Mouse (Mus musculus) liver, embryonic 16.5 days (tissue): Measurements from ENCODE around the gene Bcl9l. TPM values are rescaled to one million over a fixed set of nuclear protein-coding genes. Genes with fewer than 3 reads are reported as not detected.

ENCODE experiments used
- ATAC-seq: fragments of 200-750 bp; cut with Nextera tagmentation; 2 replicates; pipeline ENCODE4 v1.8.0; 2017; ENCODE audit warnings: low read depth, mild to moderate bottlenecking, moderate number of reproducible peaks, moderate library complexity
- H3K27ac ChIP-seq: fragments of 300-500 bp; sonication (generic); 2 replicates; pipeline ENCODE4 v1.5.1; 2014; ENCODE audit warnings: mild to moderate bottlenecking, low read length
- H3K27me3 ChIP-seq: fragments of 300-500 bp; sonication (generic); 2 replicates; pipeline ENCODE4 v1.6.1; 2014; ENCODE audit warnings: low read depth, low read length, mixed read lengths; ENCODE audit not compliant: control insufficient read depth, insufficient read depth
- H3K36me3 ChIP-seq: fragments of 300-500 bp; sonication (generic); 2 replicates; pipeline ENCODE4 v1.6.1; 2014; ENCODE audit warnings: mild to moderate bottlenecking; ENCODE audit not compliant: control insufficient read depth, insufficient read depth
- H3K4me1 ChIP-seq: fragments of 300-500 bp; sonication (generic); 2 replicates; pipeline ENCODE4 v1.6.1; 2014; ENCODE audit warnings: low read depth, low read length, mixed read lengths; ENCODE audit not compliant: control insufficient read depth
- H3K4me2 ChIP-seq: fragments of 300-500 bp; sonication (generic); 2 replicates; pipeline ENCODE4 v1.6.1; 2014; ENCODE audit warnings: low read depth, low read length, mixed read lengths
- H3K4me3 ChIP-seq: fragments of 300-500 bp; sonication (generic); 2 replicates; pipeline ENCODE4 v1.5.1; 2014; ENCODE audit warnings: low read depth, mild to moderate bottlenecking, low read length
- H3K9ac ChIP-seq: fragments of 300-500 bp; sonication (generic); 2 replicates; pipeline ENCODE4 v1.6.1; 2014; ENCODE audit warnings: low read depth, low read length
- H3K9me3 ChIP-seq: fragments of 300-500 bp; sonication (generic); replicated peaks from 2 replicates; pipeline ENCODE4 v1.6.1; 2016; ENCODE audit warnings: low read length; ENCODE audit not compliant: control insufficient read depth
- WGBS: fragments of 180-500 bp; shearing (Covaris S2); extraction: QIAGEN DNeasy Blood & Tissue Kit; methylation state at CpG from one replicate; pipeline ENCODE4 v1.1.7; 2014; ENCODE audit not compliant: insufficient replicate concordance; 5-methylcytosine and 5-hydroxymethylcytosine counted together
- polyA plus RNA-seq: library from polyadenylated mRNA; unstranded; fragments of >200 nt; fragmentation: Nextera tagmentation; extraction: Ambion mirVana; gene quantifications from 2 replicates; pipeline ENCODE4 v1.2.1, GENCODE M21; 2015

Bcl9l gene
- polyA plus RNA-seq, 1 experiment from 2014 or later: 2.2 TPM

DNA sequence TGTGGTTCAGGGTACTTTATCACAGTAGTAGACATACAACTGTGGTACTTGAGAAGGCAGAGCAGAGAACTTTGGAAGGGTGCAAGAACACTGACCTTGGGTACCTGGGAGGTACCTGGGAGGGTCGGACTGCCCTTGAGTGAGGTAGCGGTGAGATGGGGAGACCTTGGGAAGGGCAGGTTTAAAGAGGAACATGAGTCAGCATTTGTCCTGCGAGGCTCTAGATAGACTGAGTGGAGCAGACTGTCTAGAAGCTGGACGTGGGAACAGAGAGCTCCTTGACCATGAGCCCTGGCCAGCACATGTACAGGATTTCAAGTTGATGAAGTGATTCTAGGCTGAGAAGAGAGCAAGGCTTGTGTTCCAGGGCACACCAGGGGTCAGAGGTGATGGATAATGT is 59.7 kb downstream of the Bcl9l start:
- ATAC-seq: no peak
- H3K9ac ChIP-seq: no peak overlapping the region
- 33% methylated on average over 4 of the region's 4 CpGs for WGBS

DNA sequence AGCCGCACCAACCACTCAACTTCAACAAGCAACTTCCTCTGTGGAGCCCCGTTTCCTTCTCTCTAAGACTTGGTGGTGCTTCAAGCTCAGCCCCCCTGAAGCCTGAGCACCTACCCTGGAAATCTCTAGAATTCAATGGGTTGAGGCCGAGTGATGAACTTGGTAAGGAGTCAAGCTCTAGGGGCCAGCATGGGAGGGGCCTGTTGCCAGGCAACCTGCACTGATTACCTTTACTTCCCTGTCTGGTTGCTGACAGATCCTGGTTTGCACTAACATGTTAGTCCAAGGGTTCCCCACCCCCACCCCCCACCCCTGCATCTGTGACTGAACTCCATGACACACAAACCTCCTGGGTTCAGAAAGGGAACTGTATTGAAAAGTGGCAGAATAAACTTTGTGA is 62.4 kb downstream of the Bcl9l start:
- H3K36me3 ChIP-seq: no peaks in the 10 kb centered on the region
- H3K27me3 ChIP-seq: no peaks in the 10 kb centered on the region
- no peaks in the 10 kb centered on the region for H3K4me1 ChIP-seq
- no peak for ATAC-seq
- H3K4me3 ChIP-seq: no peak overlapping the region
- no peak overlapping the region for H3K4me2 ChIP-seq
- 43% methylated on average over 3 of the region's 3 CpGs for WGBS
- H3K9me3 ChIP-seq: no peaks in the 10 kb centered on the region
- no peak overlapping the region for H3K27ac ChIP-seq
- H3K9ac ChIP-seq: no peak overlapping the region

More for the DNA sequence above, 59.7 kb downstream of the Bcl9l start:
- H3K4me1 ChIP-seq: no peaks in the 10 kb centered on the region; the same call in 1 of the 2 replicates
- H3K9me3 ChIP-seq: no peaks in the 10 kb centered on the region
- H3K4me2 ChIP-seq: no peak overlapping the region
- no peak overlapping the region for H3K4me3 ChIP-seq
- no peak overlapping the region for H3K27ac ChIP-seq
- no peaks in the 10 kb centered on the region; the same call in 1 of the 2 replicates for H3K27me3 ChIP-seq
- no peaks in the 10 kb centered on the region for H3K36me3 ChIP-seq

DNA sequence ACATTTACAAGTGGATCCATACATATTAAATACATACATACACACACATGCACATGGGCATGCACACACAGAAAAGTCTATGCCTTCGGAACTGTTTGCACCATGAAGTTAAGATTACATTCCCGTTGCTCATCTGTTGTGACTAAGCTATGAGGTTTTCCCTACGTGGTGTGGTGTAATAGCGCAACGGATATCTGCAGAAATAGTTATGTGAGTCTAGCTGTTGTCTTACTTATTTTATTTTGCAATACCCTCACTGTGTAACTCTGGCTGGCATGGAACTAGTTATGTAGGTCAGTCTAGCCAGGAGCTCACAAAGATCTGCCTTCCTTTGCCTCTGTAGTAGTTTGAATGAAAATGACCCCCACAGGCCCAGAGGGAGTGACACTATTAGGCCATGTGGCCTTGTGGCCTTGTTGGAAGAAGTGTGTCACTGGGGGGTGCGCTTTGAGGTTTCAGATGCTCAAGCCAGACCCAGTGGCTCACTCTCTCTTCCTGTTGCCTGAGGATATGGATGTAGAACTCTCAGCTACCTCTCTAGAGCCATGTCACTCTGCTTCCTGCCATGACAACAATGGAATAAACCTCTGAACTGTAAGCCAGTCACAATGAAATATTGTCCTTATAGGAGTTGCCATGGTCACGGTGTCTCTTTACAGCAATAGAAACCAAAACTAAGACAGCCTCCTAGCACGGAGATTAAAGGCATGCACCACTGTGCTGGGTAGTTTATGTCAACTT is 66.0 kb downstream of the Bcl9l start:
- no peak for ATAC-seq
- WGBS: 76% methylated on average over 8 of the region's 8 CpGs
- Histone ChIP-seq H3K4me2 (no peak overlapping the region), H3K4me3 (no peak overlapping the region), H3K9ac (no peak overlapping the region), H3K36me3 (no peaks in the 10 kb centered on the region), H3K9me3 (no peaks in the 10 kb centered on the region), H3K27me3 (no peaks in the 10 kb centered on the region), H3K27ac (no peak overlapping the region), H3K4me1 (no peaks in the 10 kb centered on the region)

DNA sequence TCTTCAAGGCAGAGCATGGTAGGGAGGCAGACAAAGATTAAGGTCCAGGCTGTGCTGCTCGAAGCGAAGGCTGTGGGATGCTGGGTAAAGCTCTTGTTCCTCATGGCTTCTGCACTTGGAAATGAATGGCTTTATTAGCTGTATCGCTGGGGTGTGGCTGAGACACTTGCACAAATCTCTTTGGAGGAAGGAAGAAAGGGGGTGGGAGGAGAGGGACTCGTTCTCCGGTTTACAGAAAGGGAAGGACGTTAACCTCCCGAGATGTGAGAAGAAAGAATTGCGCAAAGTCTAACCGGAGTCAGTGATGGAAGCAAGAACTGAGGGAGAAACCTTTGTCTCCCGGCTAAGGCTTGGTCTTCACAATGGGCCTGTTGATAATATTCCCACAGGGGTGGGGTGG is 68.5 kb downstream of the Bcl9l start:
- ATAC-seq: no peak
- Histone ChIP-seq H3K4me1 (no peaks in the 10 kb centered on the region), H3K27ac (no peak overlapping the region), H3K27me3 (no peaks in the 10 kb centered on the region), H3K4me2 (no peak overlapping the region), H3K9me3 (no peaks in the 10 kb centered on the region), H3K4me3 (no peak overlapping the region), H3K9ac (no peak overlapping the region), H3K36me3 (no peaks in the 10 kb centered on the region)
- 34% methylated on average over 10 of the region's 10 CpGs for WGBS

DNA sequence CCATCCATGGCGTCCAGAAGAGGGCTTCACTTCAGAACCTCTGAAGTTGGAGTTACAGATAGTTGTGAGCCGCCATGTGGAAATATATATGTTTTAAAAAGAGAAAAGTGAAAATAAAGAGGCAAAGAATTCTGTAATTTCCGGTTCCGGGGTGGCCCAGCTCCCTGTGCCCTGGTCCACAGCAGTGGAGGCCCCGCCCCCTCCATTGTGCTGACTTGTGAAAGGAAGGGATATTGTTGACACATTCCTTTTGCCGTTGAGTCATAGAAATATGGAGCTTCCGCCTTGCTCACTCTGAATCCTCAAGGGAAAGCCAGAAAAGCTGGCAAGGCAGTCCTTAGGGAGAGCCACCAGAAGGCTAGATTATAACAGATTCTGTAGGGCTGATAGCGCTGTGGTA is 69.5 kb downstream of the Bcl9l start:
- 66% methylated on average over 8 of the region's 8 CpGs for WGBS

More for the DNA sequence above, 69.5 kb downstream of the Bcl9l start:
- no peak for ATAC-seq
- Histone ChIP-seq H3K4me1 (no peaks in the 10 kb centered on the region), H3K9ac (no peak overlapping the region), H3K4me3 (no peak overlapping the region), H3K27ac (no peak overlapping the region), H3K4me2 (no peak overlapping the region), H3K9me3 (no peaks in the 10 kb centered on the region), H3K27me3 (no peaks in the 10 kb centered on the region), H3K36me3 (no peaks in the 10 kb centered on the region)

Other genes starting within 250 kb of the Bcl9l start
- gene Cbl, start 248.8 kb upstream of the Bcl9l start, polyA plus RNA-seq: 4.4 and 5.0 TPM in 2 replicates
- gene Ccdc153, start 242.1 kb upstream of the Bcl9l start, polyA plus RNA-seq: not detected in 2 replicates
- gene Pdzd3, start 231.4 kb upstream of the Bcl9l start, polyA plus RNA-seq: 0.04 and 0.14 TPM in 2 replicates
- 4.3 and 5.0 TPM in 2 replicates for gene Nlrx1, start 214.2 kb upstream of the Bcl9l start, polyA plus RNA-seq
- 16.0 and 17.9 TPM in 2 replicates for gene Abcg4, start 194.2 kb upstream of the Bcl9l start, polyA plus RNA-seq
- gene Hinfp, start 177.2 kb upstream of the Bcl9l start, polyA plus RNA-seq: 10.1 and 12.6 TPM in 2 replicates
- gene C2cd2l, start 162.5 kb upstream of the Bcl9l start, polyA plus RNA-seq: 7.8 and 9.1 TPM in 2 replicates
- gene Dpagt1, start 156.8 kb upstream of the Bcl9l start, polyA plus RNA-seq: 17.5 and 20.1 TPM in 2 replicates
- gene H2afx, start 148.1 kb upstream of the Bcl9l start, polyA plus RNA-seq: 191 and 216 TPM in 2 replicates
- 1,376 and 1,388 TPM in 2 replicates for gene Hmbs, start 138.6 kb upstream of the Bcl9l start, polyA plus RNA-seq
- gene Vps11, start 121.2 kb upstream of the Bcl9l start, polyA plus RNA-seq: 14.3 and 14.4 TPM in 2 replicates
- gene Hyou1, start 103.3 kb upstream of the Bcl9l start, polyA plus RNA-seq: 14.3 and 14.5 TPM in 2 replicates
- gene Slc37a4, start 86.0 kb upstream of the Bcl9l start, polyA plus RNA-seq: 65.1 and 81.4 TPM in 2 replicates
- gene Rps25, start 75.7 kb upstream of the Bcl9l start, polyA plus RNA-seq: 791 and 928 TPM in 2 replicates
- gene Trappc4, start 75.2 kb upstream of the Bcl9l start, polyA plus RNA-seq: 42.8 and 46.3 TPM in 2 replicates
- gene Ccdc84, start 64.3 kb upstream of the Bcl9l start, polyA plus RNA-seq: 12.2 and 16.3 TPM in 2 replicates
- not detected in 2 replicates for gene Foxr1, start 41.7 kb upstream of the Bcl9l start, polyA plus RNA-seq
- not detected in 2 replicates for gene Upk2, start 27.8 kb upstream of the Bcl9l start, polyA plus RNA-seq
- 0.14 TPM in 1 of 2 replicates, not detected in the other for gene Cxcr5, start 79.1 kb downstream of the Bcl9l start, polyA plus RNA-seq
- gene Ddx6, start 122.1 kb downstream of the Bcl9l start, polyA plus RNA-seq: 4.5 and 5.5 TPM in 2 replicates
- not detected in 2 replicates for gene Treh, start 190.4 kb downstream of the Bcl9l start, polyA plus RNA-seq